Comparison of ENCODE assay signal across 8 mouse cellular contexts in the genomic region with DNA sequence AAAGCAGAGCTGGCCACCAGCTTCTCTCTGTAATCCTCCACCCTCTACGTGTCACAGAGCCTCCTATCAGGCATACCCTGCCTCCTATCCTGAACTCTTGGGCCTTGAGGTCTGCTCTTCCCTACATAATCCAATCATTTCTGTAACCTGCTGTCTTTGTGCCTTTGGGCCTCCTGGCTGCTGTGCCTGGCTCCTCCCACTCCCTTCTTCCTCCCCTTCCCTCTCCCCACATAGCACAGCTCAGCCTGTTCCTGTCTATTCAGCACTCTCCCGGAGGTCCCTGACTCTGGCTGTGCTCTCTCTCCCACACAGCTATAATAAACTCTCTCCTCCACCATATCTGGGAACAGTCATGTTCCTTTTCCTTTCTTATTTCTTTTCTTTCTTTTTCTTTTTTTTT. TPM values are rescaled to one million over a fixed set of nuclear protein-coding genes. Genes with fewer than 3 reads are reported as not detected.
DNase-seq lines count a peak whose midpoint lies in the region; ATAC-seq and TF ChIP-seq lines count a peak whose summit lies in the region.
"Had no signal": no experiment of that assay in that cellular context is flagged by ENCODE, and none has a peak within 500 bp of the region (broad histone marks: within the 10 kb centered on the region; RNA-seq: fewer than 3 reads in every experiment).

Ncf2 (plus strand) TSS at position 298 of the 400 bp plus-strand sequence.

- TF ChIP-seq POLR2A in MEL (IDR thresholded peaks at IDR 0.05; ENCODE audit: control insufficient read depth in 1 of 2, insufficient read depth in 1 of 2, low read depth in 1 of 2, low read length in 2 of 2, poor library complexity in 1 of 2), result peak; percentile 31 to 46; a peak in 3 of 4 replicates
- no peak for TF ChIP-seq POLR2A in bone marrow, adult 2 months (IDR thresholded peaks at IDR 0.05; ENCODE audit: borderline replicate concordance, control insufficient read depth, low read depth, low read length)

- peaks cover 0 to 33% of the 10 kb centered on the region in 2 experiments; a peak in 2 of 4 replicates for H3K36me3 ChIP-seq in MEL (ENCODE audit: control insufficient read depth in 1 of 2, insufficient read depth in 2 of 2, low read length in 2 of 2)
- no peaks in the 10 kb centered on the region for H3K36me3 ChIP-seq in heart, embryonic 15.5 days
- no peaks in the 10 kb centered on the region for H3K36me3 ChIP-seq in liver, embryonic 13.5 days

- no peaks in the 10 kb centered on the region for H3K79me2 ChIP-seq in MEL (ENCODE audit: control insufficient read depth, insufficient read depth, low read length, poor library complexity)

- peaks cover 26 to 49% of the 10 kb centered on the region in 2 experiments for H3K4me1 ChIP-seq in MEL (ENCODE audit: control insufficient read depth in 1 of 2, insufficient read depth in 2 of 2, low read length in 2 of 2)
- H3K4me1 ChIP-seq in bone marrow, adult 2 months (ENCODE audit: control insufficient read depth, insufficient read depth, low read length), result peaks cover 5% of the 10 kb centered on the region; the same call in 1 of the 2 replicates
- peaks cover 12% of the 10 kb centered on the region for H3K4me1 ChIP-seq in heart, embryonic 15.5 days (replicated peaks)
- peaks cover 18% of the 10 kb centered on the region for H3K4me1 ChIP-seq in liver, embryonic 13.5 days (replicated peaks)

- no peak within 1 kb of the TSS for H3K4me2 ChIP-seq in heart, embryonic 15.5 days
- H3K4me2 ChIP-seq in liver, embryonic 13.5 days, result no peak within 1 kb of the TSS

- WGBS in bone marrow, adult 2 months, result 35% methylated on average over 2 of the region's 2 CpGs
- 12% methylated on average over 2 of the region's 2 CpGs for WGBS in heart, embryonic 15.5 days
- WGBS in liver, embryonic 13.5 days (ENCODE audit: insufficient replicate concordance), result 9% methylated on average over 2 of the region's 2 CpGs

- peak; percentile 90 for ATAC-seq in heart, embryonic 15.5 days (replicated peaks; ENCODE audit: insufficient number of reproducible peaks, insufficient read depth, low FRiP score, low read depth)
- ATAC-seq in liver, embryonic 13.5 days (ENCODE audit: low read depth), result peak; percentile 58

- H3K27ac ChIP-seq in MEL (ENCODE audit: control insufficient read depth, low read depth, low read length), result peak within 1 kb of the TSS; percentile 50
- H3K27ac ChIP-seq in bone marrow, adult 2 months (ENCODE audit: control insufficient read depth, insufficient read depth, low read depth, low read length, poor library complexity), result no peak within 1 kb of the TSS
- H3K27ac ChIP-seq in heart, embryonic 15.5 days, result peak within 1 kb of the TSS; percentile 45
- no peak within 1 kb of the TSS for H3K27ac ChIP-seq in liver, embryonic 13.5 days

- peak in 1 of 2 experiments; percentile 11; a peak in 1 of 4 replicates for TF ChIP-seq EP300 in MEL (IDR thresholded peaks at IDR 0.05; ENCODE audit: low read depth in 1 of 2, low read length in 2 of 2)

- TF ChIP-seq RAD21 in MEL (IDR thresholded peaks at IDR 0.05; ENCODE audit: low read depth, low read length), result no peak

- TF ChIP-seq CTCF in MEL (IDR thresholded peaks at IDR 0.05 in 2 of 3, conservative IDR thresholded peaks at IDR 0.05 in 1 of 3; ENCODE audit: control insufficient read depth in 1 of 3, insufficient read depth in 1 of 3, low read depth in 2 of 3, low read length in 3 of 3, poor library complexity in 1 of 3, severe bottlenecking in 1 of 3), result no peak
- no peak for TF ChIP-seq CTCF in bone marrow, adult 2 months (IDR thresholded peaks at IDR 0.05; ENCODE audit: control insufficient read depth, insufficient read depth, low read length)

- H3K4me3 ChIP-seq in MEL (ENCODE audit: control insufficient read depth in 1 of 2, insufficient read depth in 1 of 2, low read depth in 2 of 2, low read length in 2 of 2), result peak within 1 kb of the TSS; percentile 51 to 78
- H3K4me3 ChIP-seq in bone marrow, adult 2 months (replicated peaks; ENCODE audit: control insufficient read depth, low read depth, low read length), result no peak within 1 kb of the TSS
- H3K4me3 ChIP-seq in heart, embryonic 15.5 days, result no peak within 1 kb of the TSS
- H3K4me3 ChIP-seq in liver, embryonic 13.5 days (replicated peaks), result no peak within 1 kb of the TSS
- H3K4me3 ChIP-seq: erythroblast, embryonic 14.5 days had no signal

- H3K9me3 ChIP-seq in MEL (replicated peaks; ENCODE audit: insufficient read depth, low read length), result no peaks in the 10 kb centered on the region
- H3K9me3 ChIP-seq in heart, embryonic 15.5 days (replicated peaks), result no peaks in the 10 kb centered on the region
- no peaks in the 10 kb centered on the region for H3K9me3 ChIP-seq in liver, embryonic 13.5 days (replicated peaks)

- no peaks in the 10 kb centered on the region for H3K27me3 ChIP-seq in MEL (ENCODE audit: control insufficient read depth in 1 of 2, insufficient read depth in 2 of 2, low read length in 2 of 2)
- H3K27me3 ChIP-seq in heart, embryonic 15.5 days, result no peaks in the 10 kb centered on the region
- no peaks in the 10 kb centered on the region for H3K27me3 ChIP-seq in liver, embryonic 13.5 days

- peak within 1 kb of the TSS; percentile 51 for H3K9ac ChIP-seq in MEL (ENCODE audit: control insufficient read depth, low read depth, low read length, poor library complexity, severe bottlenecking)
- H3K9ac ChIP-seq in heart, embryonic 15.5 days, result no peak within 1 kb of the TSS
- H3K9ac ChIP-seq in liver, embryonic 13.5 days, result no peak within 1 kb of the TSS

- DNase-seq in MEL (ENCODE audit: low read depth, low spot score), result peak; percentile 79
- no peak for DNase-seq in liver, embryonic 13.5 days
- DNase-seq in yolk sac, embryonic 10.5 days (ENCODE audit: low spot score), result peak; percentile 73
- no peak for DNase-seq in layer of hippocampus, adult 11-12 months (ENCODE audit: low spot score)
- no peak for DNase-seq in left cerebral cortex, adult 11 months (ENCODE audit: low spot score)

TF ChIP-seq in MEL, 35 proteins besides CTCF, POLR2A, EP300 and RAD21:
- TF ChIP-seq GATA1 (IDR thresholded peaks at IDR 0.05; ENCODE audit: low read depth, low read length), result no peak
- 0 out of 2 replicates have a peak, but pooled peaks have one; percentile 9 for TF ChIP-seq ETS1 (IDR thresholded peaks at IDR 0.05; ENCODE audit: low read depth, low read length)
- TF ChIP-seq MAFK (IDR thresholded peaks at IDR 0.05; ENCODE audit: borderline replicate concordance, low read depth, low read length), result peak; percentile 21; the same call in 1 of the 2 replicates
- TF ChIP-seq TBP (IDR thresholded peaks at IDR 0.05; ENCODE audit: low read depth, low read length), result 0 out of 2 replicates have a peak, but pooled peaks have one; percentile 27
- TF ChIP-seq SIN3A (IDR thresholded peaks at IDR 0.05; ENCODE audit: low read length), result no peak
- peak; percentile 47; the same call in 1 of the 2 replicates for TF ChIP-seq ZNF384 (IDR thresholded peaks at IDR 0.05; ENCODE audit: low read depth, low read length)
- 0 out of 2 replicates have a peak, but pooled peaks have one; percentile 40 for TF ChIP-seq MXI1 (IDR thresholded peaks at IDR 0.05; ENCODE audit: low read depth, low read length)
- no peak for TF ChIP-seq KAT2A (conservative IDR thresholded peaks at IDR 0.05; ENCODE audit: low read depth, low read length)
- 0 out of 2 replicates have a peak, but pooled peaks have one; percentile 31 for TF ChIP-seq HCFC1 (IDR thresholded peaks at IDR 0.05; ENCODE audit: low read depth, low read length)

RNA-seq across cellular contexts. Expression of gene Ncf2, which starts in this region (rescaled TPM):
- 35.0 and 41.8 TPM in 2 replicates for total RNA-seq in MEL (2012; rRNA removed)
- 10 to 100 TPM in 1 of 2 experiments, not detected in 1; 49.2 TPM for polyA plus RNA-seq in MEL (2012; ENCODE audit: insufficient read depth in 1 of 2, insufficient read length in 2 of 2, low read depth in 1 of 2, low replicate concordance in 2 of 2, missing spikeins in 1 of 2)
- polyA plus RNA-seq in bone marrow, adult 2 months (2011; ENCODE audit: insufficient read depth, insufficient read length, low replicate concordance, missing spikeins), result 43.0 and 112 TPM in 2 replicates
- 3.3 and 5.8 TPM in 2 replicates for polyA plus RNA-seq in heart, embryonic 15.5 days (2015; fragmentation: Nextera tagmentation; extraction: Ambion mirVana)
- 8.6 and 10.1 TPM in 2 replicates for polyA plus RNA-seq in liver, embryonic 13.5 days (2015; fragmentation: Nextera tagmentation; extraction: Ambion mirVana)

Comparison
In these comparisons a context has a peak if more than half of its experiments do, and no peak if none do; other contexts are left out.
1. DNase-seq: peak in MEL (single experiment) and yolk sac, embryonic 10.5 days (single experiment); none in liver, embryonic 13.5 days (single experiment), layer of hippocampus, adult 11-12 months (single experiment) and left cerebral cortex, adult 11 months (single experiment).
2. H3K27ac ChIP-seq: peak in MEL (single experiment) and heart, embryonic 15.5 days (single experiment); none in bone marrow, adult 2 months (single experiment) and liver, embryonic 13.5 days (single experiment).
3. H3K4me3 ChIP-seq: peak in MEL (2 of 2); none in bone marrow, adult 2 months (single experiment), heart, embryonic 15.5 days (single experiment) and liver, embryonic 13.5 days (single experiment).